Mouse (Mus musculus) bone marrow, adult 2 months (tissue): ENCODE measurements around the gene Foxn3.

ENCODE experiments used
- CTCF ChIP-seq: fragments of 200-500 bp; IDR thresholded peaks from 2 replicates; pipeline ENCODE4 v1.5.1; 2011; ENCODE audit warnings: low read length, control low read depth; ENCODE audit not compliant: control insufficient read depth, insufficient read depth
- POLR2A ChIP-seq: fragments of 200-500 bp; IDR thresholded peaks from 2 replicates; pipeline ENCODE4 v1.6.1; 2011; ENCODE audit warnings: low read depth, mild to moderate bottlenecking, control low read depth, low read length, borderline replicate concordance; ENCODE audit not compliant: control insufficient read depth

GRCm38 (mm10) chr12:99407318-99407716, 156.1 kb downstream of the Foxn3 start:
- TF ChIP-seq CTCF = no peak
- TF ChIP-seq POLR2A = no peak
